Comparison of ENCODE assay signal across 9 mouse cellular contexts in genomic region chr9:71750015-71750672, GRCm38 (mm10). TPM values are rescaled to one million over a fixed set of nuclear protein-coding genes. Genes with fewer than 3 reads are reported as not detected.
DNase-seq lines count a peak whose midpoint lies in the region; ATAC-seq and TF ChIP-seq lines count a peak whose summit lies in the region.
"Had no signal": no experiment of that assay in that cellular context is flagged by ENCODE, and none has a peak within 500 bp of the region (broad histone marks: within the 10 kb centered on the region; RNA-seq: fewer than 3 reads in every experiment).

No protein-coding gene starts in this region.

- no peak for ATAC-seq in heart, embryonic 11.5 days (replicated peaks; ENCODE audit: insufficient number of reproducible peaks, low FRiP score, low TSS enrichment)
- ATAC-seq in cerebellum, adult (ENCODE audit: insufficient number of reproducible peaks, low FRiP score, low TSS enrichment), result no peak

- H3K4me3 ChIP-seq in heart, embryonic 11.5 days (ENCODE audit: low read depth, low read length), result no peak overlapping the region
- H3K4me3 ChIP-seq in cerebellum, adult 2 months (replicated peaks; ENCODE audit: insufficient read depth, low read depth, low read length), result no peak overlapping the region
- H3K4me3 ChIP-seq: embryonic facial prominence, embryonic 12.5 days had no signal

- DNase-seq in testis, postnatal 10 days (ENCODE audit: low spot score), result peak; percentile 59
- no peak for DNase-seq in testis, postnatal 14 days (ENCODE audit: low spot score)
- DNase-seq in lung, adult 18-20 months, result peak; percentile 79 to 83
- DNase-seq in yolk sac, embryonic 10.5 days (ENCODE audit: low spot score), result peak; percentile 64
- no peak for DNase-seq in cerebellum, adult 2 months
- DNase-seq in frontal cortex, postnatal 10 days (ENCODE audit: low spot score in 2 of 2), result no peak

- 0 out of 2 replicates have a peak overlapping the region, but pooled peaks have one; percentile 0 for H3K27ac ChIP-seq in heart, embryonic 11.5 days (ENCODE audit: low read depth, low read length)
- no peak overlapping the region for H3K27ac ChIP-seq in cerebellum, adult 2 months (ENCODE audit: insufficient read depth, low read length)
- H3K27ac ChIP-seq: embryonic facial prominence, embryonic 12.5 days had no signal

- peaks cover 55% of the 10 kb centered on the region for H3K4me1 ChIP-seq in heart, embryonic 11.5 days (ENCODE audit: control insufficient read depth, insufficient read depth, low read length)
- H3K4me1 ChIP-seq in cerebellum, adult 2 months (ENCODE audit: control insufficient read depth, insufficient read depth, low read length), result no peaks in the 10 kb centered on the region; the same call in 1 of the 2 replicates

- no peaks in the 10 kb centered on the region; the same call in 1 of the 2 replicates for H3K9me3 ChIP-seq in heart, embryonic 11.5 days (replicated peaks; ENCODE audit: control insufficient read depth, low read length)
- H3K9me3 ChIP-seq: embryonic facial prominence, embryonic 12.5 days had no signal

- no peak for TF ChIP-seq CTCF in cerebellum, adult 2 months (IDR thresholded peaks at IDR 0.05; ENCODE audit: borderline replicate concordance, insufficient read depth, low read depth, low read length)

- H3K9ac ChIP-seq in heart, embryonic 11.5 days (ENCODE audit: low read depth, low read length), result no peak overlapping the region
- H3K9ac ChIP-seq: embryonic facial prominence, embryonic 12.5 days had no signal

- H3K36me3 ChIP-seq in heart, embryonic 11.5 days (ENCODE audit: control insufficient read depth, insufficient read depth, low read length), result no peaks in the 10 kb centered on the region
- H3K36me3 ChIP-seq: embryonic facial prominence, embryonic 12.5 days had no signal

- H3K4me2 ChIP-seq in heart, embryonic 11.5 days, result peak overlapping the region; percentile 22
- H3K4me2 ChIP-seq: embryonic facial prominence, embryonic 12.5 days had no signal

- 7% methylated on average over 4 of the region's 4 CpGs for WGBS in heart, embryonic 11.5 days (ENCODE audit: insufficient replicate concordance)
- WGBS in cerebellum, adult 2 months, result 53% methylated on average over 4 of the region's 4 CpGs

- H3K27me3 ChIP-seq in heart, embryonic 11.5 days (ENCODE audit: control insufficient read depth, insufficient read depth, low read length), result no peaks in the 10 kb centered on the region
- no peaks in the 10 kb centered on the region for H3K27me3 ChIP-seq in cerebellum, adult 2 months (ENCODE audit: control insufficient read depth, insufficient read depth, low read length)
- H3K27me3 ChIP-seq: embryonic facial prominence, embryonic 12.5 days had no signal

- TF ChIP-seq POLR2A in cerebellum, adult 2 months (IDR thresholded peaks at IDR 0.05; ENCODE audit: borderline replicate concordance, insufficient read depth, low read length), result no peak

RNA-seq across cellular contexts. Expression of gene Cgnl1, which starts 21.3 kb away (rescaled TPM):
- 37.0 and 48.8 TPM in 2 replicates for polyA plus RNA-seq in heart, embryonic 11.5 days (2014; fragmentation: Nextera tagmentation; extraction: Ambion mirVana)
- 25.0 and 25.9 TPM in 2 replicates for polyA plus RNA-seq in cerebellum, adult 2 months (2012; rRNA removed)

Comparison
In these comparisons a context has a peak if more than half of its experiments do, and no peak if none do; other contexts are left out.
1. DNase-seq: peak in testis, postnatal 10 days (single experiment), lung, adult 18-20 months (2 of 2) and yolk sac, embryonic 10.5 days (single experiment); none in testis, postnatal 14 days (single experiment), cerebellum, adult 2 months (0 of 2) and frontal cortex, postnatal 10 days (0 of 2).